Mouse (Mus musculus) midbrain, embryonic 14.5 days (tissue): Measurements from ENCODE around the gene Ralgapb. TPM values are rescaled to one million over a fixed set of nuclear protein-coding genes. Genes with fewer than 3 reads are reported as not detected.

ENCODE experiments used
- ATAC-seq: fragments of 200-750 bp; cut with Nextera tagmentation; 2 replicates; pipeline ENCODE4 v1.8.0; 2017; ENCODE audit warnings: moderate number of reproducible peaks, moderate library complexity; ENCODE audit not compliant: low FRiP score, low TSS enrichment
- DNase-seq: peaks from one replicate; pipeline ENCODE4 v3.0.0-alpha.2; 2015
- H3K27ac ChIP-seq: fragments of 300-500 bp; sonication (generic); replicated peaks from 2 replicates; pipeline ENCODE4 v1.5.1; 2014; ENCODE audit warnings: mild to moderate bottlenecking, low read depth, low read length, moderate library complexity
- H3K27me3 ChIP-seq: fragments of 300-500 bp; sonication (generic); 2 replicates; pipeline ENCODE4 v1.6.1; 2014; ENCODE audit warnings: low read length, control low read depth, mixed read lengths; ENCODE audit not compliant: control insufficient read depth, insufficient read depth
- H3K36me3 ChIP-seq: fragments of 300-500 bp; sonication (generic); 2 replicates; pipeline ENCODE4 v1.6.1; 2014; ENCODE audit warnings: low read length, control low read depth; ENCODE audit not compliant: control insufficient read depth, insufficient read depth
- H3K4me1 ChIP-seq: fragments of 300-500 bp; sonication (generic); 2 replicates; pipeline ENCODE4 v1.6.1; 2014; ENCODE audit warnings: mild to moderate bottlenecking, antibody characterized with exemption, low read length, control low read depth; ENCODE audit not compliant: control insufficient read depth, insufficient read depth
- H3K4me2 ChIP-seq: fragments of 300-500 bp; sonication (generic); 2 replicates; pipeline ENCODE4 v1.6.1; 2014; ENCODE audit warnings: mild to moderate bottlenecking, low read length, moderate library complexity
- H3K4me3 ChIP-seq: fragments of 300-500 bp; sonication (generic); replicated peaks from 2 replicates; pipeline ENCODE4 v1.5.1; 2014; ENCODE audit warnings: low read depth, low read length
- H3K9ac ChIP-seq: fragments of 300-500 bp; sonication (generic); replicated peaks from 2 replicates; pipeline ENCODE4 v1.6.1; 2014; ENCODE audit warnings: mild to moderate bottlenecking, low read length, moderate library complexity
- H3K9me3 ChIP-seq: fragments of 300-500 bp; sonication (generic); 2 replicates; pipeline ENCODE4 v1.6.1; 2016; ENCODE audit warnings: low read length, control low read depth, mixed read lengths; ENCODE audit not compliant: control insufficient read depth
- WGBS: fragments of 180-500 bp; shearing (Covaris S2); extraction: QIAGEN DNeasy Blood & Tissue Kit; methylation state at CpG from one replicate; pipeline ENCODE4 v1.1.7; 2014; 5-methylcytosine and 5-hydroxymethylcytosine counted together
- polyA plus RNA-seq: library from polyadenylated mRNA; unstranded; fragments of >200 nt; fragmentation: Nextera tagmentation; extraction: Ambion mirVana; gene quantifications from 2 replicates; pipeline ENCODE4 v1.2.1, GENCODE M21; 2014

The Ralgapb gene
- polyA plus RNA-seq = 31.4 and 32.6 TPM in 2 replicates

DNA sequence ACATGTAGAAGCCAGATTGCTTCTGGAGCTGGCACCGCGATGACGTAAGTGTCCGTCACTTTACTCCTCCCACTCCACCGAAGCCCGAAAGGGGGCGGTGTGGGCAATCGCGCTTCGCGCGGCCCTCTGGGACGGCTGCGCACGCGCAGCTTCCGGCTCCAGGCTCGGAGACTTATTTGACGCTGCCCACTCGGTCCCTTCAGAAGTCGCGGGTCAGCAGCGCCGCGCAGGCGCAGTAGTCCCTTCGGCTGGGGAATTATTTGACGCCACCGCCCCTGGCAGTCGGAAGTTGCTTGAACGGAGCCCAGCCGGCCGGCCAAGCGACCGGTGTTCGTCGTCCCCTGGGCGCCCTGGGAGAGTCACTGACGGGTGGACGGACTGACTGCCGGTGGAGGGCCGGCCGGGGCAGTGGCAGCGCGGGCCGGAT, at the start of gene Ralgapb:
Ralgapb (plus strand) TSS at position 254 of the 427 bp plus-strand sequence.
- ATAC-seq (peak; percentile 90), DNase-seq (peak; percentile 100)
- Histone ChIP-seq H3K27ac (peak within 1 kb of the TSS; percentile 91), H3K9me3 (no peaks in the 10 kb centered on the region), H3K9ac (peak within 1 kb of the TSS; percentile 90), H3K27me3 (no peaks in the 10 kb centered on the region), H3K36me3 (no peaks in the 10 kb centered on the region), H3K4me2 (peak within 1 kb of the TSS; percentile 91), H3K4me3 (peak within 1 kb of the TSS; percentile 95), H3K4me1 (peaks cover 25% of the 10 kb centered on the region)
- 0% methylated on average over 46 of the region's 46 CpGs for WGBS

DNA sequence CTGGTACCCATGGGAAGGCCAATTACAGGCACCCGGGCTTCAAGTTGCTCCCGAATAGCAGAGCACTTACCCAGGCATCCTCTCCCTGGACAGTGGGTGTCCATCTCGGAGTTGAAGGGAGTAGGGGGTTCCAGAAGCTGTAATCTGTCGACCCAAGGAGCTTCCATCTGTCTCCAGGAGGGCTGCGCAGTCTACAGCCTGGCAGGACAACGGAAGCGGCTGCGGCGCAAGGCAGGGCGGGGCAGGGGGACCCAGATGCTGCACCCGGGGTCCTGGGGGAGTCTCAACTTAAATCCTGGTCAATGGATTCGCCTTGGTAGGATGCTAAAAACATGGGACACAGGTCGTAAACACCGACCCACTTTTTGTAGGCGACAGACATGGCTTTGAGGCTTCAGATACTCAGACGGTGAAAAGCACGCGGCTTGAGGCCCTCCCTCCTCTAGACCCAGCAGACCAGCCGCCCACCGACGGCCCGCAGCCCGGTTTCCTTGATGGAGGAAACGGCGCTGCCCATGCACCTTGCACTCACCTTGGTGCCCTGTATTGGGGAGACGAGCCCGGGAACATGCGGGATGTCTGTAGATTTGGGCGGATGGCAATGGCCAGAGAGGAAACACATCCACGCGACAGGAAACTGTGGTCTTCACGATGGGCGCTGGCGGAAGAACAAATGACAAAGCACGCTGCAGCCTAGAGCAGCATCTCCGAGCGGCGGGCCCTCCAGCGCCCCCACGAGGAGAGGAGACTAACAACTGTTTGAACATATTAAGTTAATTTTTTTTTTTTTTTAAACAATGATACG, 48.6 kb upstream of the Ralgapb start:
- H3K4me2 ChIP-seq = peak overlapping the region; percentile 74
- peak overlapping the region; percentile 75 for H3K4me3 ChIP-seq
- no peaks in the 10 kb centered on the region for H3K27me3 ChIP-seq
- H3K9me3 ChIP-seq = no peaks in the 10 kb centered on the region
- peak overlapping the region; percentile 82 for H3K9ac ChIP-seq
- under 1% methylated on average over 41 of the region's 41 CpGs for WGBS
- H3K4me1 ChIP-seq = 0 out of 2 replicates have a peak, but pooled peaks cover 7% of the 10 kb centered on the region
- ATAC-seq = peak; percentile 86
- DNase-seq = peak; percentile 97
- peaks cover 42% of the 10 kb centered on the region for H3K36me3 ChIP-seq
- peak overlapping the region; percentile 79 for H3K27ac ChIP-seq

DNA sequence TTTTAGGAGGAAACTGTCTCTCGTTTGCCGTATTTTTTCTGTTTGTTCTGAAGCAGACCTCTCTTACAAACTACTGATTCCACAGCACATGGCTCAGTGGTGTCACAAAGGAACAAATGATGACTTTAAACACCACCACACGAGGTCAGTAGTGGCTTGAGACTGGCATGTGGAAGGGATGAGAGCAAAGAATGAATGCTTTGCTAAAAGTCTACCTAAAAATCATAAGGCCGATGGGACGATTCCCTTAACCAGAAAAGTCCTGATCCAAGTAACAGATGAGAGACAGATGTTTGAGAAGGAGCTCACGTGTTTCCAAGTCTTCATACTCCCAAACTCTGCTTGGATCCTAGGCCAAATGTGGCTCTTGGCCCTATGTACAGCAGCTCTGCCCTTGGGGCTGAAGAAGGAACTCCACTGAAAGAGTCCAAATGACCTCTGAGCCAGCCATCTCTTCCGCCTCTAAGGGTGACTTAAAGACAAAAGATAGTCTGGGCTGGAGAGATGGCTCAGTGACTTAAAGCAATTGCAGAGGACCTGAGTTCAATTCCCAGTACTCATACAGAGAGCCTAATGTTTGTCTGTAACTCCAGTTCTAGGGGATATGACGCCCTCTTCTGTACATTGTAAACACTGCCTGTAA, 47.8 kb upstream of the Ralgapb start:
- no peaks in the 10 kb centered on the region for H3K9me3 ChIP-seq
- 0 out of 2 replicates have a peak, but pooled peaks cover 7% of the 10 kb centered on the region for H3K4me1 ChIP-seq
- peaks cover 34% of the 10 kb centered on the region for H3K36me3 ChIP-seq
- H3K27me3 ChIP-seq = no peaks in the 10 kb centered on the region
- H3K4me3 ChIP-seq = peak overlapping the region; percentile 75
- no peak overlapping the region for H3K9ac ChIP-seq
- H3K27ac ChIP-seq = peak overlapping the region; percentile 55
- ATAC-seq (peak; percentile 65; the same call in 1 of the 2 replicates), DNase-seq (no peak)
- WGBS = 38% methylated on average over 8 of the region's 8 CpGs
- H3K4me2 ChIP-seq = peak overlapping the region; percentile 74

DNA sequence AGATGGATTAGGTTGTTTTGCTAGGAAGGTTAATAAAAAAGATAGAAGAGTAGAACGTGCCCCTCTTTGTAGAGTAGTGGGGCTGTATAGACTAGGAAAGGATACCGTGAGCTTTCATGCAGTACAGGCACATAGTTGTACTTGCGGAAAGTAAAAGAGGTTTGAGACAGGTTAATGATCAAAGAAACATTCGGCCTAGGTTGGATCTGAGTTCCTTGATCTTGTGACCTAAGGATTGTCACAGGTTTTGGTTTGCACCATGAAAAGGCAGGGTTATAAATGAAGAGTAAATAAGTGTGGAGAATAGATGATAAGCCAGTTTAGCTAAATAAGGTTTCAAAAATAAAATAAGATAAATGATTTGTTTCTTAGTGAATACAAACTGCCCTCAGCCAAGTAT, 45.5 kb upstream of the Ralgapb start:
- 89% methylated on average over 4 of the region's 4 CpGs for WGBS
- no peak overlapping the region for H3K9ac ChIP-seq
- H3K9me3 ChIP-seq = no peaks in the 10 kb centered on the region
- no peak overlapping the region for H3K4me2 ChIP-seq
- H3K4me3 ChIP-seq = no peak overlapping the region
- ATAC-seq = no peak
- no peak for DNase-seq
- H3K27ac ChIP-seq = no peak overlapping the region
- H3K4me1 ChIP-seq = 0 out of 2 replicates have a peak, but pooled peaks cover 7% of the 10 kb centered on the region
- peaks cover 11% of the 10 kb centered on the region for H3K36me3 ChIP-seq
- H3K27me3 ChIP-seq = no peaks in the 10 kb centered on the region

DNA sequence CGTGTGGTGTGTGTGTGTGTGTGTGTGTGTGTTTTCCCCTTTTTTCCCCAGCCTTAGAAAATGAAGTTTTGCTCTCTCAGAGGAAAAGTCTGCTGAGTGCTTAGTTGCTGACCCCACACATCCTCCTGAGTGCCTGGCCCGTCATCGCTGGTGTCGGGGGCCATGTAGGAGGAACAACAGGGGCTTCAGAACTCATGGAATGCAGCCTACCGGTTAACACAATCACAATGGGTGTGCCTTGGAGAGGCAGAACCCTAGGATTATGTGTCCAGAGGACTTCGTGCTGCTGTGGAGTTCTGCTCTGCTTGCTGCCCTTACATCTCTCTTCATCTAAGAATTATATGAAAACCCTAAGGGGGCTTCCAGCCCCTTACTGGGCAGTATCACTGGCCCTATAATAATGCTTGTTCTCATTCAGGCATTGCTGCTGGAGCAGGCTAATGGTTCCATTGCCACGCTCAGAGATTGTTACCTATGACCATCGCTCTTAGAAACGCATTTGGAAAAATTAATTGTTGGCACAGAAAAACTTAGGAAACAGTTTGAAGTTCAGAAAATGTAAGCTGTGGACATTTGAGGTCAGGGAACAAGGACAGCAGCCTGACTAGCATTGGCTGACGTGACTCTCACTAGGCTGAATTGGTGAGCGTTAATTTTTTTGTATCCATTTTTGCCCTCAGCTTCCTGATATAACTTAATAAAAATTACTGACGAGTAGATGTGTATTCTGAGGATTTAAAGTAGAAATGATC, 44.4 kb upstream of the Ralgapb start:
- 75% methylated on average over 12 of the region's 12 CpGs for WGBS
- no peak for DNase-seq

DNA sequence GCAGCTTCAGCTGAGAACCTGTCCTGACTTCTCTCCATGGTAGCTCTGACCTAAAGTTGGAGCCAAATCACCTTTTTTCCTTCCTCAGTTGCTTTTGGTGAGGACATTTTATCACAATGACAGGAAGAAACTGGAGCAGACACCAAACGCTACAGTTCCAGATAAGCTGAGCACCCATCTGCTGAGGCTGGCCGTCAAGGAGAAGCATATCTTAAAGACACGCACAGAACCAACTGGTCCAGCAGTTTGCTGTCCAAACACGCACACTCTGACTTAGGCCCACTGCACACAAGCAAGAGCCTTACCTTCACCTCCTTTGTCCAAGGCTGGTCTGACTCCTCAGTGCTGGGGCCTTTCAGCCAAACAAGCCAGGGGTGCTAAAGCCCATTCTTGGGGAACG, 42.0 kb upstream of the Ralgapb start:
- 91% methylated on average over 5 of the region's 5 CpGs for WGBS
- Histone ChIP-seq H3K4me1 (no peaks in the 10 kb centered on the region), H3K27me3 (no peaks in the 10 kb centered on the region), H3K36me3 (no peaks in the 10 kb centered on the region), H3K9me3 (no peaks in the 10 kb centered on the region), H3K27ac (no peak overlapping the region), H3K4me3 (no peak overlapping the region), H3K9ac (no peak overlapping the region), H3K4me2 (no peak overlapping the region)
- ATAC-seq = no peak
- DNase-seq = no peak

More for the DNA sequence above, 44.4 kb upstream of the Ralgapb start:
- H3K9ac ChIP-seq = no peak overlapping the region
- H3K36me3 ChIP-seq = no peaks in the 10 kb centered on the region; the same call in 1 of the 2 replicates
- no peak overlapping the region for H3K4me2 ChIP-seq
- no peak overlapping the region for H3K4me3 ChIP-seq
- 0 out of 2 replicates have a peak, but pooled peaks cover 3% of the 10 kb centered on the region for H3K4me1 ChIP-seq
- H3K9me3 ChIP-seq = no peaks in the 10 kb centered on the region
- H3K27ac ChIP-seq = no peak overlapping the region
- H3K27me3 ChIP-seq = no peaks in the 10 kb centered on the region
- ATAC-seq = no peak

DNA sequence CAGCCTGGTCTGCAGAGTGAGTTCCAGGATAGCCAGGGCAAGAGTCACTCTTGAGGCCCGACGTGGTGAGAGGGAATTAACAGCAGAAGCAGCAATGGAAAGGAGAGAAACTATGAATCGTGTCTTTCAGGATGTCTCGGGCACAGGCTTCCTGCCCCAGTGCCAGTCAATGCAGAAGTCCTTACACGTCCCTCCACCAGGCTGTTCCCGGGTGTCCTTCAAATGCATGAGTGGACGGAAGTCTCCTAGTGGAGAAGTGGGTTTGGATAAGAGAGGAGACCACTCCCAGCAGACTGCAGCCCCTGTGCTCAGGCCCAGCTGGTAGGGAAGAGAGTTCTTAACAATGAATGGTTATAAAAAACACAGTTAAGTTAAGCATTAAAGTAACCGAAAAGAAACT, 41.3 kb upstream of the Ralgapb start:
- Histone ChIP-seq H3K4me1 (no peaks in the 10 kb centered on the region), H3K4me2 (no peak overlapping the region), H3K27me3 (no peaks in the 10 kb centered on the region), H3K27ac (no peak overlapping the region), H3K9me3 (no peaks in the 10 kb centered on the region), H3K9ac (no peak overlapping the region), H3K4me3 (no peak overlapping the region), H3K36me3 (no peaks in the 10 kb centered on the region)
- WGBS = 93% methylated on average over 8 of the region's 8 CpGs
- ATAC-seq (no peak), DNase-seq (no peak)

DNA sequence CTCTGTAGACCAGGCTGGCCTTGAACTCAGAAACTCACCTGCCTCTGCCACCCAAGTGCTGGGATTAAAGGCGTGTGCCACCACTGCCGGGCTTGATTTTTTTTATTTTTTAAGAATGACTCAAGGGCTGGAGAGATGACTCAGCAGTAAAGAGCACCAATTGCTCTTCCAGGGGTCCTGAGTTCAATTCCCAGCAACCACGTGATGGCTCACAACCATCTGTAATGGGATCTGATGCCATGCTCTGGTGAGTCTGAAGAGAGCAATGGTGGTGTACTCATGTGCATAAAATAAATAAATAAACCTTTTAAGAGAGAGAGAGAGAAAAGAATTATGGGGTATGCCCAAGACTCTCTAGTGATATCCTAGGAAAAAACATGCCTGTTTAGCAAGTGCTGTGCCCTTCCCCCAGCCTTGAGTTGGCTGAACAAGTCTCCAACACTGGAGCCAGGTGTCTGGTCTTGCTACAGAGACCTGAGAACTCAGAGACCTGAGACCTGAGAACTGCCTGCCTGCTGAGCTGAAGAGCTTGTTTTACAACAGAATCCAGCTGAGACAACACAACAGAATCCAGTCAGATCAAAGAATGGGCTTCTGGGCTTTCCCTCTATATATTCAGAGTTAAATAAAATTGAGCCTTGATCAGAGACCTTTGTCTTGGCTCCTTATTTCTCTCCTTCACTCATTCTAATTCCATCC, 40.0 kb upstream of the Ralgapb start:
- no peaks in the 10 kb centered on the region for H3K9me3 ChIP-seq
- WGBS = 80% methylated on average over 3 of the region's 3 CpGs
- no peak overlapping the region for H3K27ac ChIP-seq
- no peak overlapping the region for H3K4me2 ChIP-seq
- H3K36me3 ChIP-seq = no peaks in the 10 kb centered on the region
- no peaks in the 10 kb centered on the region for H3K27me3 ChIP-seq
- H3K9ac ChIP-seq = no peak overlapping the region
- H3K4me3 ChIP-seq = no peak overlapping the region
- DNase-seq (no peak), ATAC-seq (no peak)
- H3K4me1 ChIP-seq = no peaks in the 10 kb centered on the region
